Mouse (Mus musculus): ENCODE results near the gene Cbx1.
"Not testable (repeated sequence)": the region's sequence is repeated elsewhere in the genome, so short reads cannot be mapped to it uniquely, and the experiment has no call there.

GRCm38 (mm10) chr11:96784847-96785246 is 4.1 kb upstream of the Cbx1 start:
- peak; percentile 88 for TF ChIP-seq CTCF (IDR thresholded peaks at IDR 0.05; ENCODE audit: low read depth)
- not testable (repeated sequence) for TF ChIP-seq EP300 (IDR thresholded peaks at IDR 0.05; ENCODE audit: low read depth)

Data from liver, embryonic 14.5 days (tissue).